Mouse (Mus musculus): Measurements from ENCODE around the gene Isy1. TPM values are rescaled to one million over a fixed set of nuclear protein-coding genes. Genes with fewer than 3 reads are reported as not detected.

The Isy1 gene
- polyA plus RNA-seq, 1 experiment from 2014 or later = 81.0 TPM

DNA sequence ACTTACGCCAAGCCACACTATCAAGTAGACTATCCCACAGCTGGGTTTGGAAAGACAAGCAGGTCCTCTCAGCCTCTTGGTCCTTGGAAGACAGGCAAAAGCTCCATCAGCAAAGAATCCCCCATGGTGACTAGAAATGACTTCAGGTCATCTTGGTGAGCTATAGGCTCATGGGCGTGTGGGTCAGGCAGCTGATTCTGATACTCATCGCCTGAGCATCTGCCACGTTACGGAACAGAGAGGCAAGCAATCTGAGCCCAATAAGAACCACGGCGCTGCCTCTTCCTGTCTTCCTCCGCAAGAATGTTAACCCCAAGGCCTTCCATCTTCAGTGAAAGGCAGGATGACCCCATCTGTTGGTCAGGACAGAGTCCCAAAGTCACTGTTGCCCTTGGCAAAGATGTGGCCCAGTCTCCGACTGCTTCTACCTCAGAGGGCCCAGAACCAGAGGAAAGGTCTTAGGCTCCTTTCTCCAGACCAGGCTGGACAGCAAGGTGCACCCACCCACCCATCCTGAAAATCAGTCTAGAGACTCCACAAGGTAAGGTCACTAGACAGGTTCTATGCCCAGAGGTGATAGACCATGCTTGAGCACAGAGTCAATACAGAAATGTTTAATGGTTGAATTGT, 50.2 kb downstream of the Isy1 start:
- Histone ChIP-seq H3K4me3 (ENCODE audit: low read depth, low read length) (no peak overlapping the region), H3K4me1 (ENCODE audit: control insufficient read depth, insufficient read depth, low read length) (no peaks in the 10 kb centered on the region), H3K27me3 (ENCODE audit: control insufficient read depth, insufficient read depth, low read length) (no peaks in the 10 kb centered on the region), H3K36me3 (replicated peaks; ENCODE audit: control insufficient read depth, insufficient read depth, low read depth, low read length) (peaks cover 6% of the 10 kb centered on the region; the same call in 1 of the 2 replicates), H3K9ac (replicated peaks; ENCODE audit: low read length) (no peak overlapping the region), H3K4me2 (ENCODE audit: low read depth, low read length) (no peak overlapping the region), H3K27ac (replicated peaks; ENCODE audit: low read depth, low read length) (no peak overlapping the region), H3K9me3 (replicated peaks; ENCODE audit: control insufficient read depth, low read length) (no peaks in the 10 kb centered on the region)
- no peak for DNase-seq (ENCODE audit: low spot score)
- ATAC-seq (replicated peaks; ENCODE audit: insufficient number of reproducible peaks, low FRiP score, low TSS enrichment, low read depth) = no peak
- 85% methylated on average over 9 of the region's 9 CpGs for WGBS

DNA sequence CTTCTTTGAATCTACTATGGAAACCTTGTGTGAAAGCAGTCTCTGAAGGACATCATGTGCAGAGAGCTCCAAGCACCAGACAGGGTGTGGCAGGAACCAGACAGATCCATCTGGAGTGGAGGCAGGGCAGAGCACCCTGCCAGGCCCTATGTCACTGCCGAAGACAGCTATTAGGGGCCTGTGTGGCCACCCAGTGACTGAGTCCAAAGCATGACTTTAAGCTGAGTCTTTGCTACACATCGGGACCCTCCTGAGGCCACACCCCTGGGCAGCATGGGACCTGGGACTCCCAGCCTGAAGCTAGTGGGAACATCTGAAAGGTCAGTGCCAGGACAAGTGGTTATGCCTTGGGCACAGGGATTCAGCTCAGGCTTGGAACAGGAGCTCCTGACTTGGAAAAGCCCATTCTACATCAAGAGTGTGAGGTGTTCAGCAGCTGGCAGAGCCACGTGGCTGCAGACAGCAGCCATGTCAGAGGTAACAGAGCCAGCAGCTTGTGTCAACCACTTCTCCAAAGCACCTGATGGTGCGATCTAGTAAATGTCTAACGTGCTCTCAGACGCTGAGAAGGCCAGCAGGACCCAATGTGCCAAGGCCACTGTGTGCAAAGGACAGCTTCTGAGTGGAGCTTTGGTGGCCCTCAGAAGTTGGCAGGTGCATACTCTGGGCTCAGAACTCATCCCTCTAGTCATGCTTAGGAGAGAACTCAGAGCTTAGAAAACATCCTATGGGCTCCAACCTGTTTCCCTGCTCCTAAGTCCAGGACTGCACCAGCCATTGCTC, 51.3 kb downstream of the Isy1 start:
- Histone ChIP-seq H3K36me3 (replicated peaks; ENCODE audit: control insufficient read depth, insufficient read depth, low read depth, low read length) (peaks cover 5% of the 10 kb centered on the region; the same call in 1 of the 2 replicates), H3K9me3 (replicated peaks; ENCODE audit: control insufficient read depth, low read length) (no peaks in the 10 kb centered on the region), H3K9ac (replicated peaks; ENCODE audit: low read length) (no peak overlapping the region), H3K27ac (replicated peaks; ENCODE audit: low read depth, low read length) (no peak overlapping the region), H3K27me3 (ENCODE audit: control insufficient read depth, insufficient read depth, low read length) (no peaks in the 10 kb centered on the region), H3K4me2 (ENCODE audit: low read depth, low read length) (no peak overlapping the region), H3K4me1 (ENCODE audit: control insufficient read depth, insufficient read depth, low read length) (no peaks in the 10 kb centered on the region), H3K4me3 (ENCODE audit: low read depth, low read length) (no peak overlapping the region)
- 86% methylated on average over 6 of the region's 6 CpGs for WGBS
- ATAC-seq (replicated peaks; ENCODE audit: insufficient number of reproducible peaks, low FRiP score, low TSS enrichment, low read depth) (no peak), DNase-seq (ENCODE audit: low spot score) (no peak)

DNA sequence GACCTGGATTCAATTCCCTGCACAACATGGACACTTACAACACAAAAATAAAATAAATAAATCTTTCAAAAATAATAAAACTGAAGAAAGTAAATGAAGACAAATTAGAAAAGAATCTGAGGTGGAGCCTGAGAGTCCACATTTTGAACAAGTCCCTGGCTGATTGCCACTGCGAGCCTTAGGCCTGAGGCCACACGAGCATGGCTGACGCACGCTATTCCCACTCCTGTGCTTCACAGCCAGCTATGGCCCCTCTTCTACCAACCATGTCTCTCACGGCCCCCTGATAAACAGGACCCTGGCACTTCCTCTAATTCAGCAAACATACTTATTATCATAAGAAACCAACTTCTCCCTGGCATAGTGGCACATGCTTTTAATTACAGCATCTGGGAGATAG, 52.0 kb downstream of the Isy1 start:
- H3K9me3 ChIP-seq (replicated peaks; ENCODE audit: control insufficient read depth, low read length) = no peaks in the 10 kb centered on the region
- no peak overlapping the region for H3K9ac ChIP-seq (replicated peaks; ENCODE audit: low read length)
- H3K27ac ChIP-seq (replicated peaks; ENCODE audit: low read depth, low read length) = no peak overlapping the region
- H3K36me3 ChIP-seq (replicated peaks; ENCODE audit: control insufficient read depth, insufficient read depth, low read depth, low read length) = no peaks in the 10 kb centered on the region
- no peak overlapping the region for H3K4me2 ChIP-seq (ENCODE audit: low read depth, low read length)
- H3K4me1 ChIP-seq (ENCODE audit: control insufficient read depth, insufficient read depth, low read length) = no peaks in the 10 kb centered on the region
- WGBS = 77% methylated on average over 5 of the region's 5 CpGs
- ATAC-seq (replicated peaks; ENCODE audit: insufficient number of reproducible peaks, low FRiP score, low TSS enrichment, low read depth) = no peak
- DNase-seq (ENCODE audit: low spot score) = no peak
- H3K4me3 ChIP-seq (ENCODE audit: low read depth, low read length) = no peak overlapping the region
- H3K27me3 ChIP-seq (ENCODE audit: control insufficient read depth, insufficient read depth, low read length) = no peaks in the 10 kb centered on the region

DNA sequence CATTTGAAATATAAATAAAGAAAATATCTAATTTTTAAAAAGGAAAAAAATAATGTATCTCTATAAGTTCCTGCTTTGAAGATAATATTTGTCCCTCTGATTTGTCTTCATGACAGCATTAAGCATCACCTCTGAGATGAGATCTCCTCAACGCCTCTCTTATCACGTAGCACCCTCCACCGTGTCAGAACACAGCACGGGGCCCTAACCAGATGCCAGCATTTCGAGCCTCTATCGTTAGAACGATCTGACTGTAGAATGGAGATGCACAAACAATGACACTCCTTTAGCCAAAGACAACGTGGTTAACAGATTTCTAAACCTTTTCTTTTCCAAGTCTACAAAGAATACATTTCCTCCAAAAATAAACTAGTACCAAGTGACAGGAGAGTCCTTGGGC, 54.6 kb downstream of the Isy1 start:
- H3K4me2 ChIP-seq (ENCODE audit: low read depth, low read length) = no peak overlapping the region
- H3K4me1 ChIP-seq (ENCODE audit: control insufficient read depth, insufficient read depth, low read length) = no peaks in the 10 kb centered on the region
- no peak overlapping the region for H3K27ac ChIP-seq (replicated peaks; ENCODE audit: low read depth, low read length)
- H3K9ac ChIP-seq (replicated peaks; ENCODE audit: low read length) = no peak overlapping the region
- no peaks in the 10 kb centered on the region for H3K27me3 ChIP-seq (ENCODE audit: control insufficient read depth, insufficient read depth, low read length)
- H3K4me3 ChIP-seq (ENCODE audit: low read depth, low read length) = no peak overlapping the region
- no peaks in the 10 kb centered on the region for H3K9me3 ChIP-seq (replicated peaks; ENCODE audit: control insufficient read depth, low read length)
- WGBS = 78% methylated on average over 8 of the region's 8 CpGs
- no peak for DNase-seq (ENCODE audit: low spot score)
- H3K36me3 ChIP-seq (replicated peaks; ENCODE audit: control insufficient read depth, insufficient read depth, low read depth, low read length) = no peaks in the 10 kb centered on the region
- no peak for ATAC-seq (replicated peaks; ENCODE audit: insufficient number of reproducible peaks, low FRiP score, low TSS enrichment, low read depth)

DNA sequence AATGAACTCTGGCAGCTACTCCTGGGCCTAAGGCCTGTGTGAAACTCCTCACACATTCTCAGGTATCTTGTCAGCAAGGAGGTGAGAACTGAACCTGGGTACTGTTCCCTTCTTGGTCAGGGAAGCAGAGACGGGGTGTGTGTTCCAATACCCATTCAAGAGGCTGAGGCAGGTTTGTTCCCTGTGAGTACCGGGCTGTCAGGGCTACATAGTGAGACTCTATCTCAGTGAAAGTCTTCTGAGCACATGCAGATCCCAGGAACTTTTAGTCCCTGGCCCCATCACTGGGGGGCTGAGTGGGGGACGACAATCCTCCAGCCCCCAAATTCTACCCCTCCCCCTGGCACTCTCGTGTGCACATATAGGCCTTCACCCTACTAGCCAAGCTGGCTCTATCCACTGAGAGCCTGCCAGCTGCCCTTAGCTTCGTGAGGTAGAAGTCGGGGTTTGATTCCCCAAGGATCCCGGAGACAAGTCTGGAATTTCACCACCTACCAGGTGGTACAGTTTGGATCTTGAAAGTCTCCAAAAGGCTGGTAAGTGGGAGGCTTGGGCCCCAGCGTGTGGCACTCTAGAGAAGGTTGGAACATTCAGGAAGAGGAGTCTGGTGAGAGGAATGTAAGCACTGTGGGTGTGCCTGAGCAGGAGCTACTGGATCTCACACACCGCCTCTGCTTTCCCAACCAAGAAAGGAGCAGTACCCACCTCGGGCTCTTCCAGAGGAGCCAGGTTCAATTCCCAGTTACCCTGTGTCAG, 57.9 kb downstream of the Isy1 start:
- no peak overlapping the region for H3K4me2 ChIP-seq (ENCODE audit: low read depth, low read length)
- ATAC-seq (replicated peaks; ENCODE audit: insufficient number of reproducible peaks, low FRiP score, low TSS enrichment, low read depth) (no peak), DNase-seq (ENCODE audit: low spot score) (no peak)
- no peak overlapping the region for H3K4me3 ChIP-seq (ENCODE audit: low read depth, low read length)
- no peaks in the 10 kb centered on the region for H3K4me1 ChIP-seq (ENCODE audit: control insufficient read depth, insufficient read depth, low read length)
- no peak overlapping the region for H3K27ac ChIP-seq (replicated peaks; ENCODE audit: low read depth, low read length)
- H3K27me3 ChIP-seq (ENCODE audit: control insufficient read depth, insufficient read depth, low read length) = no peaks in the 10 kb centered on the region
- no peaks in the 10 kb centered on the region for H3K36me3 ChIP-seq (replicated peaks; ENCODE audit: control insufficient read depth, insufficient read depth, low read depth, low read length)
- H3K9me3 ChIP-seq (replicated peaks; ENCODE audit: control insufficient read depth, low read length) = no peaks in the 10 kb centered on the region
- WGBS = 80% methylated on average over 10 of the region's 10 CpGs
- no peak overlapping the region for H3K9ac ChIP-seq (replicated peaks; ENCODE audit: low read length)

DNA sequence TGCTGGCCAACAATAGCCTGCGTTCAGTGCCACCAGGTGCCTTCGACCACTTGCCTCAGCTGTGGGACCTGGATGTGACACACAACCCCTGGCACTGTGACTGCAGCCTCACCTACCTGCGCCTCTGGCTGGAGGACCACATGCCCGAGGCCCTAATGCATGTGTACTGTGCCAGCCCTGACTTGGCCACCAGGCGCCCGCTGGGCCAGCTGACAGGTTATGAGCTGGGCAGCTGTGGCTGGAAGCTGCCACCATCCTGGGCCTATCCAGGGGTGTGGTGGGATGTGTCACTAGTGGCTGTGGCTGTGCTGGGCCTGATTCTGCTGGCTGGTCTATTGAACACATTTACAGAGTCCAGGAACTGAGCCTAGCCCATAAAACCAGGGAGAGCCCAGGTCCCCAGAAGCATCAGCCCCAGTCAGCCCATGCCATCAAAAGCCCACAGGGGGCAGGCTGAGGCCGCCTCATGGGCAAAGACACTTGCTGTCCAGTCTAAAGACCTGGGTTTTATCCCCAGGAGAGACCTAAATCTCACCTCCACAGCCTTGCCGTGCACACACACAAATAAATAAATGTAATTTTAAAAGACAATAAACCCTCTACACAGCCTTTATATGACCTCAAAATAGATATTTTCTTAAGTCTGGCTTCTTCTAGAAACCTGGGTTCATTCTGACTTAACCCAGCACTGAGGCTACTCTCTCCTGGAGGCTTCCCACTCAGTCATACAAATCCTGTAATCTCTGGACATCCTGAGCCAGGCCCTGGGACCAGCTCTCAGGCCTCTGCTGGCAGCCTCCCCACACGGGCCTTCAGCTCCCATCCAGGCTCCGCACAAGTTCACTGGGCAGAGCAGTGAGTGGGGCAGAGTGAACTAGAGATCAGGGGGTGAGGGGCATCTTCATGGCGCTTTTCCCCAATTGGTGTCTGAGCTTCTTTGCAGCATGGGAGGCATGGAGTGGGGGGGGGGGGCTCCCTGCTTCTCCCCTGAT, 59.1 kb downstream of the Isy1 start:
- WGBS = 82% methylated on average over 11 of the region's 11 CpGs
- Histone ChIP-seq H3K9me3 (replicated peaks; ENCODE audit: control insufficient read depth, low read length) (no peaks in the 10 kb centered on the region), H3K4me3 (ENCODE audit: low read depth, low read length) (no peak overlapping the region), H3K4me1 (ENCODE audit: control insufficient read depth, insufficient read depth, low read length) (no peaks in the 10 kb centered on the region), H3K27ac (replicated peaks; ENCODE audit: low read depth, low read length) (no peak overlapping the region), H3K36me3 (replicated peaks; ENCODE audit: control insufficient read depth, insufficient read depth, low read depth, low read length) (no peaks in the 10 kb centered on the region), H3K27me3 (ENCODE audit: control insufficient read depth, insufficient read depth, low read length) (no peaks in the 10 kb centered on the region), H3K4me2 (ENCODE audit: low read depth, low read length) (no peak overlapping the region), H3K9ac (replicated peaks; ENCODE audit: low read length) (no peak overlapping the region)
- ATAC-seq (replicated peaks; ENCODE audit: insufficient number of reproducible peaks, low FRiP score, low TSS enrichment, low read depth) (no peak), DNase-seq (ENCODE audit: low spot score) (no peak)

DNA sequence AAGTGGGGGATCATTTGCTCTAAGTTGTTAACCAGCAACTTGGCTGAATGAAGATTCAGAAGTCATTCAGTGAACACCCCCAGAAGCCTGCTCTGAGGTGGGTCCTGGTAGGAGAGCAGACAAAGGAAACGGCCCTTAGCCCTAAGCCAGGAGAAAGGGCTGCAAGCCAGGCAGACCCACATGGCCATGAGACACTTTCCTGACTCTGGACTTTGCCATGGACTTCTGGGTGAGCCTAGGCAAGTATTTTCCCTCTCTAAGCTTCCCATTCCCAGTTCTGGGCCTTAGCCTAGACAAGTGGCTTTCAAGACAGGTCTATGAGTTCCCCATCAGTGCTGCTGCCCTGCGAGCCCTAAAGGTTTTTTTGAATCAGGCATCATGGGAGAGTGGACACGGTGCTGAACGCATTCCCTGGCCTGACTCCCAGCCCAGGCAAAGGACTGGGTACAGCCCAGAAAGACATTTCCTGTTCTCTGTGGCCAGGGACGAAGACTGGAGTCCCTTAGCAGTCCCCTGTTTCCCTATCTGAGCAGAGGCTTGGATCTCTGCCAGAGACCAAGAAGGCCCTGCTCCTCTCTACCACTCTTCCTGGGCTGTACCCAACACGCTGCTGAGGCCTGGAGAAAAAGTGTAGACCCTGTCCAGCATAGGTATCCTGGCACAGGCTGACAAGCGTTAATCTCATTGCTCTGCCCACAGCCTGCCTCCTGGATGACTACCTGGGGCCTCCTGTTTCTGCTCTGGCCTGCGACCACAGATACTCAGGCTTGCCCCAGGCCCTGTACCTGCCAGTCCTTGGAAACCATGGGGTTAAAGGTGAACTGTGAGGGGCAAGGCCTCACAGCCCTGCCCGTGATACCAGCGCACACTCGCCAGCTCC, 60.1 kb downstream of the Isy1 start:
- H3K9me3 ChIP-seq (replicated peaks; ENCODE audit: control insufficient read depth, low read length) = no peaks in the 10 kb centered on the region
- H3K9ac ChIP-seq (replicated peaks; ENCODE audit: low read length) = no peak overlapping the region
- H3K27ac ChIP-seq (replicated peaks; ENCODE audit: low read depth, low read length) = no peak overlapping the region
- no peak for DNase-seq (ENCODE audit: low spot score)
- H3K4me2 ChIP-seq (ENCODE audit: low read depth, low read length) = no peak overlapping the region
- no peaks in the 10 kb centered on the region for H3K36me3 ChIP-seq (replicated peaks; ENCODE audit: control insufficient read depth, insufficient read depth, low read depth, low read length)
- H3K27me3 ChIP-seq (ENCODE audit: control insufficient read depth, insufficient read depth, low read length) = no peaks in the 10 kb centered on the region
- 78% methylated on average over 11 of the region's 11 CpGs for WGBS
- H3K4me3 ChIP-seq (ENCODE audit: low read depth, low read length) = no peak overlapping the region
- no peak for ATAC-seq (replicated peaks; ENCODE audit: insufficient number of reproducible peaks, low FRiP score, low TSS enrichment, low read depth)
- H3K4me1 ChIP-seq (ENCODE audit: control insufficient read depth, insufficient read depth, low read length) = no peaks in the 10 kb centered on the region

All from embryonic facial prominence, embryonic 11.5 days (tissue).